Mouse (Mus musculus) heart, adult 2 months (tissue): ENCODE results near the gene Vwa2. TPM values are rescaled to one million over a fixed set of nuclear protein-coding genes. Genes with fewer than 3 reads are reported as not detected.

ENCODE experiments used
- DNase-seq, 2 experiments: peaks; one replicate each; pipeline ENCODE4 v3.0.0; 2021
- H3K27ac ChIP-seq: fragments of 200-600 bp; 2 replicates; pipeline ENCODE4 v1.8.1; 2022
- H3K27me3 ChIP-seq: fragments of 200-500 bp; 2 replicates; pipeline ENCODE4 v1.6.1; 2012; ENCODE audit warnings: mild to moderate bottlenecking, low read length, inconsistent platforms, mixed read lengths; ENCODE audit not compliant: control insufficient read depth, insufficient read depth
- H3K36me3 ChIP-seq: fragments of 200-500 bp; 2 replicates; pipeline ENCODE4 v1.6.1; 2012; ENCODE audit warnings: low read length, inconsistent platforms; ENCODE audit not compliant: control insufficient read depth, insufficient read depth
- H3K4me1 ChIP-seq: fragments of 200-500 bp; 2 replicates; pipeline ENCODE4 v1.6.1; 2011; ENCODE audit warnings: low read length; ENCODE audit not compliant: control insufficient read depth, insufficient read depth
- H3K4me3 ChIP-seq: fragments of 200-600 bp; 2 replicates; pipeline ENCODE4 v1.8.1; 2022
- H3K79me2 ChIP-seq: fragments of 200-500 bp; replicated peaks from 2 replicates; pipeline ENCODE4 v1.6.1; 2012; ENCODE audit warnings: mild to moderate bottlenecking, inconsistent platforms, low read length, moderate library complexity, mixed read lengths; ENCODE audit not compliant: control insufficient read depth, insufficient read depth
- H3K9ac ChIP-seq: fragments of 200-500 bp; 2 replicates; pipeline ENCODE4 v1.6.1; 2012; ENCODE audit warnings: low read depth, mild to moderate bottlenecking, control low read depth, inconsistent platforms, low read length, mixed read lengths
- CTCF ChIP-seq: fragments of 200-600 bp; IDR thresholded peaks from 2 replicates; pipeline ENCODE4 v1.8.1; 2022; ENCODE audit warnings: antibody characterized with exemption, mild to moderate bottlenecking, moderate library complexity
- EP300 ChIP-seq: fragments of 200-500 bp; IDR thresholded peaks from 2 replicates; pipeline ENCODE4 v1.6.1; 2011; ENCODE audit warnings: low read depth, low read length, control low read depth; ENCODE audit not compliant: insufficient read depth
- POLR2A ChIP-seq: fragments of 200-500 bp; IDR thresholded peaks from 2 replicates; pipeline ENCODE4 v1.6.1; 2011; ENCODE audit warnings: mild to moderate bottlenecking, low read depth, low read length, control low read depth; ENCODE audit not compliant: insufficient read depth
- WGBS: fragments of 180-500 bp; shearing (Covaris S2); methylation state at CpG from one replicate; pipeline ENCODE4 v1.1.7; 2018; 5-methylcytosine and 5-hydroxymethylcytosine counted together
- intact Hi-C: fragments of 180-260 bp; cut with DNase I; formaldehyde crosslinking; loops from one replicate; pipeline ENCODE4 v1.15.1; 2025
- polyA plus RNA-seq: library from polyadenylated mRNA; depleted of rRNA; stranded (reverse); fragments of >200 nt; gene quantifications from 2 replicates; pipeline ENCODE4 v1.2.3, GENCODE M21; 2012; rRNA removed
- total RNA-seq, 2 experiments: library from RNA; stranded (reverse); gene quantifications; 2 replicates each; pipeline ENCODE4 v1.2.3; 2021

The Vwa2 gene
- total and polyA plus RNA-seq, 3 experiments, result not detected

GRCm38 (mm10) chr19:56959601-56960000 is 85.6 kb downstream of the Vwa2 start:
- no peak overlapping the region for H3K27ac ChIP-seq
- no peak for TF ChIP-seq POLR2A
- TF ChIP-seq EP300, result no peak
- no peak for TF ChIP-seq CTCF
- H3K9ac ChIP-seq, result no peak overlapping the region
- H3K27me3 ChIP-seq, result no peaks in the 10 kb centered on the region
- no peaks in the 10 kb centered on the region for H3K4me1 ChIP-seq
- WGBS, result 54% methylated on average over 3 of the region's 3 CpGs
- no peaks in the 10 kb centered on the region for H3K79me2 ChIP-seq
- no peak overlapping the region for H3K4me3 ChIP-seq
- no peak for DNase-seq
- intact Hi-C loops, result no loop called here
- no peaks in the 10 kb centered on the region for H3K36me3 ChIP-seq

Other genes starting within 250 kb of the Vwa2 start
- 10 to 100 TPM; 18.0 to 28.4 TPM for gene Adrb1, start 152.1 kb upstream of the Vwa2 start, total RNA-seq
- 18.3 and 20.5 TPM in 2 replicates for gene Adrb1, start 152.1 kb upstream of the Vwa2 start, polyA plus RNA-seq
- gene Ccdc186, start 52.1 kb upstream of the Vwa2 start, total RNA-seq, result 10 to 100 TPM; 24.9 to 28.6 TPM
- 5.0 and 7.9 TPM in 2 replicates for gene Ccdc186, start 52.1 kb upstream of the Vwa2 start, polyA plus RNA-seq
- not detected for gene Tdrd1, start 48.0 kb upstream of the Vwa2 start, total RNA-seq
- 0.02 and 0.06 TPM in 2 replicates for gene Tdrd1, start 48.0 kb upstream of the Vwa2 start, polyA plus RNA-seq
- 1 to 10 TPM; 3.6 TPM for gene Afap1l2, start 134.0 kb downstream of the Vwa2 start, total RNA-seq
- 1.8 and 2.9 TPM in 2 replicates for gene Afap1l2, start 134.0 kb downstream of the Vwa2 start, polyA plus RNA-seq